Mouse (Mus musculus) MEL (cell line): ENCODE results near the gene Fam49a. TPM values are rescaled to one million over a fixed set of nuclear protein-coding genes. Genes with fewer than 3 reads are reported as not detected.

Source experiments
- DNase-seq: peaks from one replicate; pipeline ENCODE4 v3.0.0; 2011; ENCODE audit warnings: low read depth, low spot score
- H3K27ac ChIP-seq: 2 replicates; pipeline ENCODE4 v1.5.1; 2012; ENCODE audit warnings: low read depth, mild to moderate bottlenecking, control low read depth, low read length, moderate library complexity; ENCODE audit not compliant: control insufficient read depth
- H3K27me3 ChIP-seq, 2 experiments: fragments of 150-350 bp in 1 of 2; sonication (generic) in 1 of 2; 2 replicates each; pipeline ENCODE4 v1.6.1; 2012; ENCODE audit warnings: low read length in 2 of 2, mild to moderate bottlenecking in 2 of 2, improper control_type of control experiment in 1 of 2, moderate library complexity in 1 of 2; ENCODE audit not compliant: insufficient read depth in 2 of 2, control insufficient read depth in 1 of 2
- H3K36me3 ChIP-seq, 2 experiments: 2 replicates each; pipeline ENCODE4 v1.6.1; 2012 to 2014; ENCODE audit warnings: low read length in 2 of 2, improper control_type of control experiment in 1 of 2, inconsistent platforms in 1 of 2, mild to moderate bottlenecking in 1 of 2; ENCODE audit not compliant: insufficient read depth in 2 of 2, control insufficient read depth in 1 of 2
- H3K4me1 ChIP-seq, 2 experiments: fragments of 150-350 bp in 1 of 2; sonication (generic) in 1 of 2; 2 replicates each; pipeline ENCODE4 v1.6.1; 2012; ENCODE audit warnings: low read length in 2 of 2, improper control_type of control experiment in 1 of 2, mild to moderate bottlenecking in 1 of 2; ENCODE audit not compliant: insufficient read depth in 2 of 2, control insufficient read depth in 1 of 2
- H3K4me3 ChIP-seq, 2 experiments: fragments of 150-350 bp in 1 of 2; sonication (generic) in 1 of 2; 2 replicates each; pipeline ENCODE4 v1.5.1; 2012; ENCODE audit warnings: low read depth in 2 of 2, low read length in 2 of 2, mild to moderate bottlenecking in 2 of 2, moderate library complexity in 2 of 2, control low read depth in 1 of 2, improper control_type of control experiment in 1 of 2; ENCODE audit not compliant: control insufficient read depth in 1 of 2, insufficient read depth in 1 of 2
- H3K79me2 ChIP-seq: 2 replicates; pipeline ENCODE4 v1.6.1; 2012; ENCODE audit warnings: mild to moderate bottlenecking, low read length, moderate library complexity; ENCODE audit not compliant: control insufficient read depth, poor library complexity, insufficient read depth
- H3K9ac ChIP-seq: 2 replicates; pipeline ENCODE4 v1.6.1; 2012; ENCODE audit warnings: low read depth, mild to moderate bottlenecking, control low read depth, low read length, moderate library complexity; ENCODE audit not compliant: control insufficient read depth, poor library complexity, severe bottlenecking
- H3K9me3 ChIP-seq: fragments of 150-350 bp; sonication (generic); replicated peaks from 2 replicates; pipeline ENCODE4 v1.6.1; 2012; ENCODE audit warnings: mild to moderate bottlenecking, low read length, improper control_type of control experiment, moderate library complexity; ENCODE audit not compliant: insufficient read depth
- CHD1 ChIP-seq: IDR thresholded peaks from 2 replicates; pipeline ENCODE4 v1.6.1; 2012; ENCODE audit warnings: low read depth, mild to moderate bottlenecking, inconsistent platforms, low read length, improper control_type of control experiment
- CHD2 ChIP-seq: IDR thresholded peaks from 2 replicates; pipeline ENCODE4 v1.6.1; 2011; ENCODE audit warnings: low read length, improper control_type of control experiment
- CTCF ChIP-seq, 3 experiments: IDR thresholded peaks in 2 of 3; conservative IDR thresholded peaks in 1 of 3; 2 replicates each; pipeline ENCODE4 v1.5.1; 2011 to 2012; ENCODE audit warnings: low read length in 3 of 3, low read depth in 2 of 3, mild to moderate bottlenecking in 2 of 3, improper control_type of control experiment in 1 of 3, inconsistent platforms in 1 of 3, mixed read lengths in 1 of 3, moderate library complexity in 1 of 3; ENCODE audit not compliant: control insufficient read depth in 1 of 3, insufficient read depth in 1 of 3, poor library complexity in 1 of 3, severe bottlenecking in 1 of 3
- ELF1 ChIP-seq: IDR thresholded peaks from 2 replicates; pipeline ENCODE4 v1.6.1; 2014; ENCODE audit warnings: low read depth, mild to moderate bottlenecking, inconsistent platforms, low read length, improper control_type of control experiment, moderate library complexity
- ETS1 ChIP-seq: IDR thresholded peaks from 2 replicates; pipeline ENCODE4 v1.6.1; 2012; ENCODE audit warnings: low read depth, mild to moderate bottlenecking, inconsistent platforms, low read length, improper control_type of control experiment, moderate library complexity
- JUND ChIP-seq: IDR thresholded peaks from 2 replicates; pipeline ENCODE4 v1.6.1; 2011; ENCODE audit warnings: low read depth, mild to moderate bottlenecking, improper control_type of control experiment, low read length
- KAT2A ChIP-seq: conservative IDR thresholded peaks from 2 replicates; pipeline ENCODE4 v1.6.1; 2012; ENCODE audit warnings: low read depth, low read length, improper control_type of control experiment, inconsistent platforms
- MAX ChIP-seq: IDR thresholded peaks from 2 replicates; pipeline ENCODE4 v1.6.1; 2011; ENCODE audit warnings: low read length, improper control_type of control experiment
- MEF2A ChIP-seq: IDR thresholded peaks from 2 replicates; pipeline ENCODE4 v1.6.1; 2014; ENCODE audit warnings: low read depth, mild to moderate bottlenecking, inconsistent platforms, low read length, improper control_type of control experiment; ENCODE audit not compliant: poor library complexity, insufficient replicate concordance, severe bottlenecking; ENCODE audit errors: extremely low read depth
- MXI1 ChIP-seq: IDR thresholded peaks from 2 replicates; pipeline ENCODE4 v1.6.1; 2011; ENCODE audit warnings: mild to moderate bottlenecking, low read depth, low read length, improper control_type of control experiment
- NRF1 ChIP-seq: IDR thresholded peaks from 2 replicates; pipeline ENCODE4 v1.6.1; 2014; ENCODE audit warnings: low read depth, mild to moderate bottlenecking, inconsistent platforms, low read length, improper control_type of control experiment, moderate library complexity; ENCODE audit not compliant: poor library complexity, insufficient read depth, severe bottlenecking
- SIN3A ChIP-seq: IDR thresholded peaks from 2 replicates; pipeline ENCODE4 v1.6.1; 2012; ENCODE audit warnings: low read length, improper control_type of control experiment, inconsistent platforms
- TAL1 ChIP-seq: IDR thresholded peaks from 2 replicates; pipeline ENCODE4 v1.6.1; 2012; ENCODE audit warnings: mild to moderate bottlenecking, inconsistent platforms, low read length, moderate library complexity, mixed read lengths
- UBTF ChIP-seq: IDR thresholded peaks from 2 replicates; pipeline ENCODE4 v1.6.1; 2012; ENCODE audit warnings: low read depth, mild to moderate bottlenecking, inconsistent platforms, low read length, improper control_type of control experiment, moderate library complexity, borderline replicate concordance; ENCODE audit not compliant: insufficient read depth
- USF1 ChIP-seq: IDR thresholded peaks from 2 replicates; pipeline ENCODE4 v1.6.1; 2014; ENCODE audit warnings: low read depth, mild to moderate bottlenecking, inconsistent platforms, low read length, improper control_type of control experiment, moderate library complexity
- ZC3H11A ChIP-seq: IDR thresholded peaks from 2 replicates; pipeline ENCODE4 v1.6.1; 2012; ENCODE audit warnings: low read depth, mild to moderate bottlenecking, inconsistent platforms, low read length, improper control_type of control experiment
- ZNF384 ChIP-seq: IDR thresholded peaks from 2 replicates; pipeline ENCODE4 v1.6.1; 2012; ENCODE audit warnings: low read depth, mild to moderate bottlenecking, inconsistent platforms, low read length, improper control_type of control experiment
- polyA plus RNA-seq, 2 experiments: library from polyadenylated mRNA; stranded (reverse) in 1 of 2; unstranded in 1 of 2; fragments of >175 nt in 1 of 2; fragments of >200 nt in 1 of 2; gene quantifications; 2 replicates each; pipeline versions ENCODE4 v1.2.1 to v1.2.4; 2012; ENCODE audit warnings: low replicate concordance in 2 of 2, low read depth in 1 of 2; ENCODE audit not compliant: insufficient read length in 2 of 2, insufficient read depth in 1 of 2, missing spikeins in 1 of 2
- total RNA-seq: library from RNA; depleted of rRNA; stranded (reverse); fragments of 300-350 nt; gene quantifications from 2 replicates; pipeline ENCODE4 v1.2.3, GENCODE M21; 2012

Gene Fam49a
- total and polyA plus RNA-seq, 3 experiments, result 0.42 to 1.3 TPM; not detected in 1

- Histone ChIP-seq H3K79me2 (no peaks in the 10 kb centered on the region), H3K9me3 (no peaks in the 10 kb centered on the region), H3K27ac (no peak overlapping the region), H3K27me3 (peaks cover 0 to under 1% of the 10 kb centered on the region in 2 experiments; a peak in 1 of 4 replicates), H3K4me3 (no peak overlapping the region), H3K36me3 (peaks cover 0 to 7% of the 10 kb centered on the region in 2 experiments; a peak in 1 of 4 replicates)
- DNase-seq, result no peak
- no peak for TF ChIP-seq TAL1
- TF ChIP-seq CTCF (IDR thresholded peaks at IDR 0.05 in 2 of 3, conservative IDR thresholded peaks at IDR 0.05 in 1 of 3; ENCODE audit: control insufficient read depth in 1 of 3, insufficient read depth in 1 of 3, low read depth in 2 of 3, low read length in 3 of 3, poor library complexity in 1 of 3, severe bottlenecking in 1 of 3), result no peak
- TF ChIP-seq ELF1, result no peak
- no peak for TF ChIP-seq MAX
- no peak for TF ChIP-seq CHD2
- no peak for TF ChIP-seq ETS1
- TF ChIP-seq ZNF384, result no peak
- TF ChIP-seq USF1, result no peak
- TF ChIP-seq UBTF, result no peak
- no peak for TF ChIP-seq JUND
- TF ChIP-seq, all 39 proteins: peak for 0
- no peak overlapping the region for H3K9ac ChIP-seq
- peaks cover 2 to 22% of the 10 kb centered on the region in 2 experiments; a peak in 3 of 4 replicates for H3K4me1 ChIP-seq
Measured at GRCm38 (mm10) chr12:12263371-12263791, 1.4 kb downstream of the Fam49a start.

GRCm38 (mm10) chr12:12264151-12264550 lies 2.2 kb downstream of the Fam49a start:
- Histone ChIP-seq H3K79me2 (no peaks in the 10 kb centered on the region), H3K4me1 (peaks cover 2 to 22% of the 10 kb centered on the region in 2 experiments; a peak in 3 of 4 replicates), H3K36me3 (peaks cover 0 to 7% of the 10 kb centered on the region in 2 experiments; a peak in 1 of 4 replicates), H3K27ac (no peak overlapping the region), H3K9me3 (no peaks in the 10 kb centered on the region), H3K27me3 (no peaks in the 10 kb centered on the region), H3K9ac (no peak overlapping the region), H3K4me3 (no peak overlapping the region)
- TF ChIP-seq MXI1 (no peak), NRF1 (no peak), ZNF384 (no peak), ZC3H11A (no peak), CHD1 (no peak), SIN3A (no peak), KAT2A (no peak), JUND (no peak), MEF2A (no peak)
- peak; percentile 55 for DNase-seq
